Mouse (Mus musculus) kidney, postnatal 10 days (tissue): ENCODE measurements around the gene Pgc.

ENCODE experiments used
- DNase-seq: peaks from one replicate; pipeline ENCODE4 v3.0.0; 2021; ENCODE audit warnings: mixed read lengths

Pgc gene

GRCm38 (mm10) chr17:47753130-47753775, 26.6 kb downstream of the Pgc start:
- no peak for DNase-seq

DNA sequence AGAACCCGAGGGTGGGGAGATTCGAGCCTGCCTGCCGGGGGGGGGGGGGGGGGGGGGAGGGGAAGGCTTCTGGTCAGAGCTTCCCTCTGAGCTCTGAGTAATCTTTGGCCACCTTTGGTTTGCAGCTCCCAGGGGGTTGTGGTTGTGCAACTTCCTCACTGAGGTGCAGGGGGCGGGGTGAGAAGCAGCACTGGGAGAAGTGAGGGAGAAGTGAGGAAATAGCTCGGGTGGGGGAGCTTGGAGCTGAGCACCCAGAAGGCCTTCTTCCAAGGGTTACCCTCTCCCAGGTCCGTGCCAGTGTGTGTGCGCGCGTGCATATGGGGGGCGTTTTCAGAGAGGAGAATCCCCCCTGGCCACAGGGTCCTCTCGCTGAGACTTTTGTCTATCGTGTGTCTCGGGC, 27.6 kb downstream of the Pgc start:
- DNase-seq = peak; percentile 43

GRCm38 (mm10) chr17:47756366-47756765, 29.7 kb downstream of the Pgc start:
- no peak for DNase-seq

DNA sequence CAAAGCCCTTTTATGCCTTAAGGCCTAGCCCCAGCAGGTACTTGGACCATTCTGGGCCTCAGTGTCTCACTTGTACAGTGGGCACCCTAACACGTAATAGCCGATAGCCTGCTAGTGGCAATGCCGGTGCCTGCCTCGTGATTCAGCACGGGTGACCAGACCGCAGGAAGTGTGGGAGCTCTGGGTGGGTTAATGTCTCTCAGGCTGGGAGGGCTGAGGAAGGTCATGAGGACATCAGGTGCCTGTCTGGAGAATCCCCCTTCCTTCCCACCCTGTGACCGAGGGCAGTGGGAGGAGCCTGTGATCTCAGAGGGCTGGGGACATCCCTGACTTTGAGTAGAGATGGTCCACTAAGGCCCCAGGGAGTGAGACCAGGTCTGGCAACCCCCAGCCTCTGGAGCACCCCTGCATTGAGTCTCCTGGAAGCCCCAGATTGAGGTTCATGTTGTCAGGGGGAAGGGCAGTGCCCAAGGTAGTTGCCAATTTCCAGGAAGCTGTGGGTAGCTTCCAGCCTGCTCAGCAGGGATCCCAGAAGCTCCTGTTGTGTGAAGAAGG, 30.5 kb downstream of the Pgc start:
- no peak for DNase-seq

GRCm38 (mm10) chr17:47759702-47760410, 33.2 kb downstream of the Pgc start:
- DNase-seq = no peak

DNA sequence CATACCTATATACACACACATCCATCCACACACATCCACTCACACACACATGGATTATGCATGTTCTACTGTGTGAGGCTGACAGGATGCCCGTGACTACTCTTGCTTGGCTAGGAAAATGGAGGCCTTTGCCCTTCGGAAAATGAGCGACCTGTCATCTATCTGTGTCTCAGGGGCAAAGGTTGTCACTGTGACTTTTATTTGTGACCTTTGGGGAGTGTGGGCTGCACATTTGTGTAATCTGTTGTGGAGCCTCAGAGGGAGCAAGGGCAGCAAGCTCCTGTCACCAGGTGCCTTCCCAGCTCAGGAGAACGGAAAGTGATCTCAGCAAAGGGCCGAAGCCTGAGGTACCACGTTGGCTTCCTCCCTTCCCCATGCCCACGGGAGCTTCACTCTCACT, 35.4 kb downstream of the Pgc start:
- no peak for DNase-seq

DNA sequence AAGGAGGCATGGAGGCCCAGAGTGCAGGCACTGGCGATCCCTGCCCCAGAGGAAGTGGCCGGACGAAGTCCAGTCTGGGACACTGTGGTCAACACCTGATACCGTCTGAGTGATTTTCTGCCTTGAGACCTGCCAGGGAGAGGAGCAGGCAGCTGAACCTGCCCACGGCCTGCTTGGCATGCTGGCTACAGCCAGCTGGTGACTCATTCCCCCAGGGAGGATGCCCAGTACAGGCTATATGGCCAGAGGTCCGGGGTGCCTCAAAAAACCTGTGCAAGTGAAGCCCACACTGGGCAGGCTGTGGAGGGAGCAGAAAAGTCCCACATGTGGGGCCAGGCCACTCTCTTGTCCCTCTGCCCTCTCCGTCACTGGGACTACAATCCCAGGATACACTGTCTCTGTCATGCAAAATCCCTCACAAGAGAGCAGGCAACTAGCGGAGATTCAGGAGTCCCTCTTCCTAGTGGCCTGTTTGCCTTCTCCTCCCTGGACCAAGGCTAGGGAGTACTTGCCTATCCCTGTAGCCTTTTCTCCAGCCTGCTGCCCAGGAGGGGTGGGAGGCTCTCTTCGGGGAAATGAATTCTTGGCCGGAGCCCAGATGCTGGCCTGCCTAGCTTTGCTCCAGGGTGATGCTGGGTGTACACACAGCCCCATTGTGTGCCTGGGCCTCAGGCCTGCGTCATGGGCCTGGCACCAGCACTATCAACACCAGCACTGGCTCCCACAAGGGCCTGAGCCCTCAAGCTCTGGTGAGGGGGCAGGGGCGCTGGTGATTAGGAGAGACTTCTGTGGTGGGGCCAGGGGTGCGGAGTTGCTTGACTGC, 36.1 kb downstream of the Pgc start:
- peak; percentile 77 for DNase-seq

DNA sequence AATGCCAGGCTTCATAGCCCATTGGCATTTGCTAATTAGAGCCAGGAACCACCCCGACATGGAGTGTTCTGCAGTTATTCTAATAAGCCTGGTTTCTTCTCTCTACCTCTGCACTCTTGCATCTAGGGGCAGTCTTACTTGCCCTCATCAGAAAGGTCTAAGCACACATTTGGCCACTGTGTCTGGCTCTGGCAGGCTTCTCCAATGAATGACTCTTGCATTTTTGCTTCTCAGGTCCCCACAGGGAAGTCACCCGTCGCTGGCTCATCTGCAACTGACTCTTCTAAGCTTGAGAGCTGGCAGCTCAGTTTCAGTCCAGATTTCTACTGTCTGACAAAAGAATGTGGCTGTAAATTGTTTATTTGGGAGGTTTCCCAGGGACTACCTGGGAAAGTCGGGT, 39.3 kb downstream of the Pgc start:
- DNase-seq = no peak

- DNase-seq = no peak
Observed at GRCm38 (mm10) chr17:47766407-47767043, 39.9 kb downstream of the Pgc start.

DNA sequence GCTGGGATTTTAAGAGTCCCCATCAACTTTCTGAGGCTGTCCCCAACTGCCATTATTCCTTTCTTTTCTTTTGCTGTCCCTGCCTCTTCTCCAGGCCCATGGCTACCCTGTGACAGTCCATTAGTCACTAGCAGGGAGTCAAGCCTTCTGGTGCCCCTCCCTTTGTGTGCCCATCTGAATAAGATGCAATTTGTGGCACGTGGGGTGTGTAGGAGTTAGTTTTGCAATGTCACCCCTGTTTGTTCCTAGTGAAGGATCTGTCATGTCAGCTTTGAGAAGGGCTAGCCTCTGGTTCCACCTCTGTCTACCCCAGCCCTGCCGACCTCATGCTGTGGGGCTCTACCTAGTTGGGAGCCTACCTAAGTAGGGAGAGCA, 40.4 kb downstream of the Pgc start:
- DNase-seq = no peak

DNA sequence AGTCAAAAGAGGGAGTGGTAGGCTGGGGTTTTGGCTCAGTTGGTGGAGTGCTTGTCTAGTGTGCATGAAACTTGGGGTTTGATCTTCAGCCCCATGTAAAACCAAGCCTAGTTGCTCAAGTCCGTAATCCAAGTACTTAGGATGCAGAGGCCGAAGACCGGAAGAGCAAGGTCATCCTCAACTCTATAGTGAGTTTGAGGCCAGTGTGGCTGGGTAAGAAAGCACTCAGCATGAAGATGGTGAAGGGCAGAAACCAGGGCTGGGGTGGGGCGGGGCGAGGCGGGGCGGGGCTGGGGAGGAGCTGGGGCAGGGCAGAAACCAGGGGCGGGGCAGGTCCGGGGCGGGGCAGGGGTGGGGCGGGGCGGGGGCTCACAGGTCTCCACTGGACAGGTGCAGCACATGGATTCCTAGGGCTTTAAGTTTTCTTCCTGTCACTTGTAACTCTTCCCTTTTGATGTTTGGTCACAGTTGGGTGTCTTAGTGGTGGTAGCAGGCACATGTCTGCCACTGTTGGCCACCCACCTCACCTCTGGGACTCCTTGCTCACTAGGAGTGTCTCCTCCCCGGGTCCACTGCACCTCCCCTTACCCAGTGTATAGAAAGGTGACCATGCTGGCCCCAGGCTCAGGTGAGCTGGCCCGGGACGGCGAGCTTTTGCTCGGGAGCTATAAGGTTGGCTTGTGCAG, 41.0 kb downstream of the Pgc start:
- DNase-seq = no peak

DNA sequence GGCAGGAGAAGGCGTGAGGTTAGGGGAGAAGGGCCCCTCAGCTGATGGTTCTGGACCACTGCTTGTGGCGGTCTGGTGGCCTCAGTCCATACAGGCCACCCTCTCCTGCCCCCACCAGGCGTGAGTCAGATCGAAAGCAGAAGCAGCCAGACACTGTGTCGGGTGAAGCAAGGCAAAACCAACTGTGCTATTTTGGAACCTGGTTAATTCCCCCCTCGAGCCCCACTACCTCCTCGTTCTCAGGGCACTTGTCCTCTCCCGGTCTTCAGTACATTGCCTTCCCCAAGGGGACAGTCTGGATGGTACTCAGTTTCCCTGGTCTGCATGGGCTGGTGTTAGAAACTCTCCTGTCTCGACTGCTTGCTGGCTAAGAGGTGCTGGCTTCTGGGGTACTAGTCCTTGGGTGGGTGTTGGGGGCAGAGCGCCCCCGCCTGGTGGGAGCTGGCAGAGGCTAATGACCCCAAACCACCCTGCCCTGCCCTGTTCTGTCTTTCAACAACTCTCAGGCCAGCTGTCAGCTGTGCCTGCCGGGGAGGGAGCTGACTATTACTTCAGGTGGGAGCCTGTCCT, 42.1 kb downstream of the Pgc start:
- DNase-seq = no peak

- no peak for DNase-seq
Observed at GRCm38 (mm10) chr17:47769389-47770299, 43.0 kb downstream of the Pgc start.

DNA sequence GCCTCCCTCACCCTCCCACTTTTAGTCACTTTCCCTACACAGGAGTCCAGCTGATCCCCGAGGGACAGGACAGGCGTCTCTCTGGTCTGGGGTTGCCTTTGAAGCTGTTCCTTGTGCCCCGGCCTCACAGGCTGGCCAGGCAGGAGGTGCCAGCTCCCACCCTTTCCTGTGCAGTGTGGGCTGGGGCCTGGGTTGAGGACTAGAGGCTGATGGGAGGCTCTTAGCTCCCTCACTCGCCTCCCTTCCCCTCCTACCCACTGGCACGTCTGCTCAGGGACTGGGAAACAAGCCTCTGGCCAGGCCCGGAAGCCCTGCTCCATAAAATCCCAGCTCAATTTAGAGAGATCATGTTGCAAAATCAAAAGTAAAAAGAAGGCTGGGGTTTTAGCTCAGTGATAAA, 47.0 kb downstream of the Pgc start:
- no peak for DNase-seq

GRCm38 (mm10) chr17:47777141-47777540, 50.5 kb downstream of the Pgc start:
- DNase-seq = no peak

DNA sequence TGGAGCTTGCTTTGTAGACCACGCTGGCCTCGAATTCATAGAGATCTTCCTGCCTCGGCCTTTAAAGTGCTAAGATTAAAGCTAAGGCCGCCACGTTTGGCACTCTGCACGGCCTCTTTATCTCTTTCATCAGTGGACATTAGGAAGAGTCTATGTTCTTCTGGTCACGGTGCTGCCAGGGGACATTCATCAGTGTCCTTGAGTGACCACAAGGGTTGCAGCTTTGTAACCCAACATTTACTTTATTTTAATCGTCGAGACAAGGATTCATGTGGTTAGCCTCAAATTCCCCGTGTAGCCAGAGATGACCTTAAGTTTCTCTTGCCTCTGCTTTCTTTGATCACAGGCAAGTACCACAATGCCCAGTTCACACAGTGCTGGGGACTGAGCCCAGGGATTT, 53.8 kb downstream of the Pgc start:
- DNase-seq = no peak

DNA sequence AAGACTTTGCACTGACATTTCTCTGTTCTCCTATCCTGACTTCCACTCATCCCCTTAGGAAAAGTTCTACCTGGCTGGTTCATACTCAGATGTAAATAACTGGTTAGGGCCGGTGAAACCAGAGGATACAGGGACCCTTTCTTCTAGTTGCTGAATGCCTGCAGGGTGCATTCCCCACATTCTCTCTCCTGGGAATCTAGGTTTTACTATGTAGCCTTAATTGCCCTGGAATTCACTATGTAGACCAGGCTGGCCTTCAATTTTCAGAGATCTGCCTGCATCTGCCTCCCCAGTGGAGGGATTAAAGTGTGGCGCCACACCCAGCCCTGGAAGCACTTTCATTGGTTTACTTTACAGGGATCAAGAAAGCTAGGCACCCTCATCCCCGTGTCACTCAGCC, 55.8 kb downstream of the Pgc start:
- no peak for DNase-seq

GRCm38 (mm10) chr17:47783445-47784223, 57.0 kb downstream of the Pgc start:
- no peak for DNase-seq
